Mouse (Mus musculus) limb, embryonic 11.5 days (tissue): ENCODE data around the gene Rhot1. TPM values are rescaled to one million over a fixed set of nuclear protein-coding genes. Genes with fewer than 3 reads are reported as not detected.

Source experiments
- ATAC-seq: fragments of 200-750 bp; cut with Nextera tagmentation; 2 replicates; pipeline ENCODE4 v1.8.0; 2017; ENCODE audit warnings: low read depth; ENCODE audit not compliant: insufficient number of reproducible peaks, low FRiP score, low TSS enrichment
- DNase-seq: peaks from one replicate; pipeline ENCODE4 v3.0.0-alpha.2; 2015; ENCODE audit warnings: low spot score
- H3K27ac ChIP-seq: fragments of 300-500 bp; sonication (generic); replicated peaks from 2 replicates; pipeline ENCODE4 v1.5.1; 2014; ENCODE audit warnings: low read depth, mild to moderate bottlenecking, low read length
- H3K27me3 ChIP-seq: fragments of 300-500 bp; sonication (generic); 2 replicates; pipeline ENCODE4 v1.6.1; 2014; ENCODE audit warnings: mild to moderate bottlenecking, low read length, mixed read lengths; ENCODE audit not compliant: control insufficient read depth, insufficient read depth
- H3K36me3 ChIP-seq: fragments of 300-500 bp; sonication (generic); 2 replicates; pipeline ENCODE4 v1.6.1; 2014; ENCODE audit warnings: mild to moderate bottlenecking, low read length, moderate library complexity, mixed read lengths; ENCODE audit not compliant: control insufficient read depth, insufficient read depth
- H3K4me1 ChIP-seq: fragments of 300-500 bp; sonication (generic); 2 replicates; pipeline ENCODE4 v1.6.1; 2014; ENCODE audit warnings: low read length, mixed read lengths; ENCODE audit not compliant: control insufficient read depth, insufficient read depth
- H3K4me2 ChIP-seq: fragments of 300-500 bp; sonication (generic); 2 replicates; pipeline ENCODE4 v1.6.1; 2014; ENCODE audit warnings: low read depth, mild to moderate bottlenecking, moderate library complexity; ENCODE audit not compliant: severe bottlenecking
- H3K4me3 ChIP-seq: fragments of 300-500 bp; sonication (generic); 2 replicates; pipeline ENCODE4 v1.5.1; 2014; ENCODE audit warnings: low read depth, low read length
- H3K9ac ChIP-seq: fragments of 300-500 bp; sonication (generic); 2 replicates; pipeline ENCODE4 v1.6.1; 2014; ENCODE audit warnings: mild to moderate bottlenecking, low read length
- H3K9me3 ChIP-seq: fragments of 300-500 bp; sonication (generic); 2 replicates; pipeline ENCODE4 v1.6.1; 2016; ENCODE audit warnings: low read length; ENCODE audit not compliant: control insufficient read depth
- WGBS: fragments of 180-500 bp; shearing (Covaris S2); extraction: QIAGEN DNeasy Blood & Tissue Kit; methylation state at CpG from one replicate; pipeline ENCODE4 v1.1.7; 2014; 5-methylcytosine and 5-hydroxymethylcytosine counted together
- polyA plus RNA-seq: library from polyadenylated mRNA; unstranded; fragments of >200 nt; fragmentation: Nextera tagmentation; extraction: Ambion mirVana; gene quantifications from 2 replicates; pipeline ENCODE4 v1.2.1, GENCODE M21; 2014

Gene Rhot1
- polyA plus RNA-seq, 1 experiment from 2014 or later, result 55.7 TPM

DNA sequence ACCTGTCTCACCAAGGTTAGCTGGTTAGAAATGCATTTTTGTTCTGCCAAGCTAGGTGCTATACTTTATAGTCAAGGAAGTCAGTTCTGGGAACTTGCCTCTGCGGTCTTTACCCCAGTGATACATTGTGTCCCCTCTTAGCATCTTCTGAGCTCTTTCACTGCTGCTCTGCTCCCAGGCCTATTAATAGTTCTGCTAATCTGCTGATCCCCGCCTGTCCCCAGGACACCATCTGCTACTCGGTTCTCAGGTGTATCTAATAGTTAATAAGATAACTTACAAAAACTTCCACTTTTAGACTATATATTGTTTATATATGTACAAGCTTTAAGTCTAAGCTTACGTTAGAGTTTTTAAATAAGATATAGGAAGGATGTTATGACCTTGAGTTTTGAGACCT, 29.5 kb downstream of the Rhot1 start:
- H3K9ac ChIP-seq, result no peak overlapping the region
- 87% methylated on average over 4 of the region's 4 CpGs for WGBS
- H3K4me1 ChIP-seq, result no peaks in the 10 kb centered on the region
- ATAC-seq (no peak), DNase-seq (no peak)
- no peaks in the 10 kb centered on the region for H3K27me3 ChIP-seq
- H3K4me2 ChIP-seq, result no peak overlapping the region
- no peak overlapping the region for H3K4me3 ChIP-seq
- H3K36me3 ChIP-seq, result peaks cover 7% of the 10 kb centered on the region
- no peaks in the 10 kb centered on the region for H3K9me3 ChIP-seq
- no peak overlapping the region for H3K27ac ChIP-seq

DNA sequence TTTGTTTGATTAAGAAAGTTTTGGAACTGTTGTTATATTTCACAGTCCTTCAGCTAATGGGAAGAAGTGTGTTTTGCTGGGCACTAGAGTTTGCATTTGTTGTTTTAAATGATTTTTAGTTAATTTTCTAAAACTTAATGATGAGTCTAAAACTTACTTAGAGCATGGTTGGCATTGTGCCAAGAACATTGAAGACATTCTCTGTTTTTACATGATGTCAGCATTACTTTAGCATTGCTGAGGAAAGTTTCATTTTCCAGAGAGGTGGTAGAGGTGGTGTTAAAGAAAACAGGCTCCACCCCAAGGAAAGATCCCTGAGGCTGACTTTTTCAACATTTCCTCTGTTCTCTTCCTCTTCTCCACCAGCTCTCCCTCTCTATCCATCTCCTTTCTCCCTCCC, 38.2 kb downstream of the Rhot1 start:
- H3K9ac ChIP-seq, result no peak overlapping the region
- no peaks in the 10 kb centered on the region for H3K4me1 ChIP-seq
- H3K4me2 ChIP-seq, result no peak overlapping the region
- H3K9me3 ChIP-seq, result no peaks in the 10 kb centered on the region
- ATAC-seq, result no peak
- H3K36me3 ChIP-seq, result peaks cover 10% of the 10 kb centered on the region; the same call in 1 of the 2 replicates
- H3K27ac ChIP-seq, result no peak overlapping the region
- H3K4me3 ChIP-seq, result no peak overlapping the region
- no peaks in the 10 kb centered on the region for H3K27me3 ChIP-seq
- DNase-seq, result no peak

DNA sequence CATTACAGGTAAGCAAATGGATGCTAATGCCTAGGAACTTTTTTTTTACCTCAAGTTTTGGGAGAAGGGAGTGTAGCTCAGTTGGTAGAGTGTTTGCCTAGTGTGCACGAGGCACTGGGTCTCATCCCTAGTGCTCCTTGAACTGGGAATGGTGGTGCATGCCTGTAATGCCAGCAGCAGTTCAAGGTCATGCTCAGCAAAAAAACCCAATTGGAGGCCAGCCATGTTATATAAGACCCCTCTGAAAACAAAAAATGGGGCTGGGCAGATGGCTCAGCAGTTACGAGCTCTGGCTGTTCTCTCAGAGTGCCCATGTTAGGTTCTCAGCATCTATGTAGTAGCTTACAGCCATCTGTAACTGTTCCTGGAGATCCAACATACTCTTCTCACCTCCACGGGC, 39.7 kb downstream of the Rhot1 start:
- WGBS, result 91% methylated on average over 3 of the region's 3 CpGs
- H3K9ac ChIP-seq, result no peak overlapping the region

DNA sequence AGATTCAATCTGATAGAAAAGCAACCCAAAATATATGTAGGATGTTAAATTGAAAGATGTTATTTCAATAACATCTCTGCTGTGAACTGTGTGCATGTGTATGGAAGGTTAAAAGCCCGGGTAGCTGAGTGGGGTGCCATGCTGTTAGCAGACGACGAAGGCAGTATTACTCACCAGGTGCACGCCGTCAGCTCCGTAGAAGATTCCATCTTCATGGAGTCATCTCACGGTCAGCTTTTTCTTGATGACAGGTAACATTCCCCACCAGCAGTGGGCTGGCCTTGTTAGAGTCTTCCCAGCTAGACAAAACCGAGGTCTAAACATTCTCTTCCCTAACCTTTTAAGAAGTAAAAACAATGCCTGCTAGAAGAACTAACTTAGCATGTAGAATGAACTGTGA, 55.3 kb downstream of the Rhot1 start:
- H3K4me2 ChIP-seq, result no peak overlapping the region
- no peak overlapping the region for H3K4me3 ChIP-seq
- H3K27ac ChIP-seq, result no peak overlapping the region
- no peaks in the 10 kb centered on the region for H3K9me3 ChIP-seq
- no peaks in the 10 kb centered on the region for H3K4me1 ChIP-seq
- H3K9ac ChIP-seq, result no peak overlapping the region
- H3K27me3 ChIP-seq, result no peaks in the 10 kb centered on the region
- 91% methylated on average over 8 of the region's 8 CpGs for WGBS
- H3K36me3 ChIP-seq, result peaks cover 3% of the 10 kb centered on the region; the same call in 1 of the 2 replicates
- DNase-seq (no peak), ATAC-seq (no peak)

More for the DNA sequence above, 39.7 kb downstream of the Rhot1 start:
- no peaks in the 10 kb centered on the region for H3K4me1 ChIP-seq
- no peak overlapping the region for H3K4me3 ChIP-seq
- H3K36me3 ChIP-seq, result peaks cover 6% of the 10 kb centered on the region; the same call in 1 of the 2 replicates
- no peak overlapping the region for H3K4me2 ChIP-seq
- no peak for DNase-seq
- no peaks in the 10 kb centered on the region for H3K9me3 ChIP-seq
- ATAC-seq, result no peak
- H3K27ac ChIP-seq, result no peak overlapping the region
- H3K27me3 ChIP-seq, result no peaks in the 10 kb centered on the region

DNA sequence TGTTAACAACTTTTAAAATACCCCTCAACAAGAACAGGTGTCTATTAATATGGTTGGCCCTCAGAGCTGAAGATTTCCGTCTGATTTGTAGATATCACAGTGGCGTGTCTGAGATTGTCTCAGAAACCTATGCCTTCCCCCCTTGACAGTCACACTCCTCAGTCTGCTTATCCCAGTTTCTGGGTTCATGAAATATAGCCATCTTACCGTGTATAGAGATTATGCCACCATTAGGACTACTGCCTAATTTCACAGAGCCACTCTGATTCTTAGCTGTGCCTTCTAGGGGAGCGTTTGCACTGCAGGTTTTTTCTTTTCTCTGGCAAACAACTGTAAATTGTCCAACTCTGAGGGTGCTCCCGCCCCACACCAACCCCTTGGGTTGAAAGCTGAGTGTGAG, 62.3 kb downstream of the Rhot1 start:
- no peak for DNase-seq
- no peaks in the 10 kb centered on the region for H3K9me3 ChIP-seq
- no peak for ATAC-seq
- no peaks in the 10 kb centered on the region for H3K4me1 ChIP-seq
- no peak overlapping the region for H3K4me3 ChIP-seq
- H3K9ac ChIP-seq, result no peak overlapping the region
- peaks cover 3% of the 10 kb centered on the region; the same call in 1 of the 2 replicates for H3K36me3 ChIP-seq
- no peak overlapping the region for H3K4me2 ChIP-seq
- H3K27me3 ChIP-seq, result no peaks in the 10 kb centered on the region
- 84% methylated on average over 5 of the region's 5 CpGs for WGBS
- no peak overlapping the region for H3K27ac ChIP-seq

DNA sequence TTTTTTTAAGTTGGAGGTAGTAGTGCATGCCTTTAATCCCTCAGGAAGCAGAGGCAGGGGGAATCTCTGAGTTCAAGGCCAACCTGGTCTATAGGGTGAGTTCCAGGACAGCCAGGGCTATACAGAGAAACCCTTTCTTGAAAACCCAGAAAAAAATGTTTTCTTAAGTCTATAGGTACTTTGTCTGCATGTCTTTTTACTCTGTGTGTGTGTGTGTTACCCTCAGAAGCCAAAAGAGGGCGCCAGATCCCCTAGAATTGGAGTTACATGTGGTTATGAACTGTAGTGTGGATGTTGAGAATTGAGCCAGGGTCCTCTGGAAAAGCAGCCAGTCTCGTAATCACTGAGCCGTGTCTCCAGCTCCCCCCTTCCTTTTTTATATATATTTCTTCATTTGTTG, 66.2 kb downstream of the Rhot1 start:
- H3K9ac ChIP-seq, result no peak overlapping the region
- H3K27ac ChIP-seq, result no peak overlapping the region
- H3K9me3 ChIP-seq, result no peaks in the 10 kb centered on the region
- no peaks in the 10 kb centered on the region for H3K36me3 ChIP-seq
- no peaks in the 10 kb centered on the region for H3K4me1 ChIP-seq
- ATAC-seq (no peak), DNase-seq (no peak)
- no peaks in the 10 kb centered on the region for H3K27me3 ChIP-seq
- H3K4me3 ChIP-seq, result no peak overlapping the region
- no peak overlapping the region for H3K4me2 ChIP-seq
- 68% methylated on average over 3 of the region's 3 CpGs for whole genome bisulfite sequencing

DNA sequence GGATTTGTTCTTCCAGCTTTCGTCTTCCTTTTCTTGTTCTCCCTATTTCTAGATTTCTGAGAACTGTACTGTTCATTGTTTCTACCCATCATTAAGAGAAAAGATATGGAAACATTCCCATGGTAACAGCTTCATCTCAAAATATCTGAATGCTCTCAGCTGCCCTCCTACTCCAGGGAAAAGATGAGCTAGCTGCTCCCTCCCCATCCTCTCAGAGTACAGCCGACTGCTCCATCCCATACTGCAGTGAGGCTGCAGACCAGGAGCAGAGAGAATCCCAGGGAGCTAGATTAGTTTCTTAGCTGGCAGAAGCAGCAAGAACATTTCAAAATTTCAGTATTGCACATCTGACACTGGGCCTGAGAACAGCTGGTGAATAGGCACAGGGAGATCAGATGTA, 69.2 kb downstream of the Rhot1 start:
- Histone ChIP-seq H3K27me3 (no peaks in the 10 kb centered on the region), H3K4me1 (no peaks in the 10 kb centered on the region), H3K4me3 (no peak overlapping the region), H3K36me3 (no peaks in the 10 kb centered on the region), H3K9ac (no peak overlapping the region), H3K4me2 (no peak overlapping the region), H3K27ac (no peak overlapping the region), H3K9me3 (no peaks in the 10 kb centered on the region)
- no peak for ATAC-seq
- WGBS, result 64% methylated on average over 2 of the region's 2 CpGs
- DNase-seq, result no peak

DNA sequence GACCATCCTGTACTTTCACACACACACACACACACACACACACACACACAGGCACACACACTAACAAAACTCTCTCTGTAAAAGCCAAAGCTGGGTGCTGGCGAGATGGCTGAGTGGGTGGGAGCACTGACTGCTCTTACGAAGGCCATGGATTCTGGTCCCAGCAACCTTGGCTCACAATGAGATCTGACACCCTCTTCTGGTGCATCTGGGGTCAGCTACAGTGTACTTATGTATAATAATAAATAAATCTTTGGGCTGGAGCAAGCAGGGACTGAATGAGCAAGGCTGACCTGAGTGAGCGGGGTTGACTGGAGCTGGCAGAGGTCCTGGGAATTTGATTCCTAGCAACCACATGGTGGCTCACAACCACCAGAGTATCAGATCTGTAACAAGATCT, 75.0 kb downstream of the Rhot1 start:
- WGBS, result 78% methylated on average over 3 of the region's 3 CpGs
- Histone ChIP-seq H3K4me2 (no peak overlapping the region), H3K4me3 (no peak overlapping the region), H3K9me3 (no peaks in the 10 kb centered on the region), H3K9ac (no peak overlapping the region), H3K27ac (no peak overlapping the region), H3K27me3 (no peaks in the 10 kb centered on the region), H3K36me3 (no peaks in the 10 kb centered on the region), H3K4me1 (no peaks in the 10 kb centered on the region)
- ATAC-seq (no peak), DNase-seq (no peak)

DNA sequence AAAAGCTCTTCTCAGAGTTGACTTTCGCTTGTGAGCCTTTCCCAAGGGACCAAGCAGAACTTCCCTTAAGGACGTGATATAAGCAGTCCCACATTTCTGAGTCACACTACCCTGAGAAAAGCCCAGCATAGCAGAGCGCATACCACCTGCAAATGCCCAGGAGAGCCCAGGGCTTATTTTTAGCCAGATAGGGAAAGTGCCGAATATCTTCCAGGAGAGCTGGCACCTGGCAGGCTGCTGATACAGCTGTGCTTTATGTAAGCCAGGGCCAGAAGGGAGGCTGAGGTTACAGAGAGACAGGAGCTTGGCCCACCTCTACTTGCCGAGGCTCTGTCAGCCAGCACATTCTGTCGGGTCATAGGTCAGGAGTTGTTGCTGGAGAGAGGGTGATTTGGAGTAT, 75.8 kb downstream of the Rhot1 start:
- ATAC-seq, result no peak

More for the DNA sequence above, 75.8 kb downstream of the Rhot1 start:
- Histone ChIP-seq H3K4me2 (no peak overlapping the region), H3K36me3 (no peaks in the 10 kb centered on the region), H3K9ac (no peak overlapping the region), H3K9me3 (no peaks in the 10 kb centered on the region), H3K27me3 (no peaks in the 10 kb centered on the region), H3K4me3 (no peak overlapping the region), H3K27ac (no peak overlapping the region), H3K4me1 (no peaks in the 10 kb centered on the region; the same call in 1 of the 2 replicates)
- 59% methylated on average over 6 of the region's 6 CpGs for WGBS
- no peak for DNase-seq
